Mouse (Mus musculus) layer of hippocampus, adult 8-10 months (tissue): ENCODE data around the gene Tbl3. TPM values are rescaled to one million over a fixed set of nuclear protein-coding genes. Genes with fewer than 3 reads are reported as not detected.

Experiments used
- DNase-seq, 2 experiments: peaks; one replicate each; pipeline ENCODE4 v3.0.0; 2022; ENCODE audit warnings: low spot score in 2 of 2
- total RNA-seq, 4 experiments: library from RNA; stranded (reverse); gene quantifications; 2 replicates each; pipeline ENCODE4 v1.2.4; 2022

Gene Tbl3
- total RNA-seq: 10 to 100 TPM; 24.2 to 32.3 (median 27.8) TPM

DNA sequence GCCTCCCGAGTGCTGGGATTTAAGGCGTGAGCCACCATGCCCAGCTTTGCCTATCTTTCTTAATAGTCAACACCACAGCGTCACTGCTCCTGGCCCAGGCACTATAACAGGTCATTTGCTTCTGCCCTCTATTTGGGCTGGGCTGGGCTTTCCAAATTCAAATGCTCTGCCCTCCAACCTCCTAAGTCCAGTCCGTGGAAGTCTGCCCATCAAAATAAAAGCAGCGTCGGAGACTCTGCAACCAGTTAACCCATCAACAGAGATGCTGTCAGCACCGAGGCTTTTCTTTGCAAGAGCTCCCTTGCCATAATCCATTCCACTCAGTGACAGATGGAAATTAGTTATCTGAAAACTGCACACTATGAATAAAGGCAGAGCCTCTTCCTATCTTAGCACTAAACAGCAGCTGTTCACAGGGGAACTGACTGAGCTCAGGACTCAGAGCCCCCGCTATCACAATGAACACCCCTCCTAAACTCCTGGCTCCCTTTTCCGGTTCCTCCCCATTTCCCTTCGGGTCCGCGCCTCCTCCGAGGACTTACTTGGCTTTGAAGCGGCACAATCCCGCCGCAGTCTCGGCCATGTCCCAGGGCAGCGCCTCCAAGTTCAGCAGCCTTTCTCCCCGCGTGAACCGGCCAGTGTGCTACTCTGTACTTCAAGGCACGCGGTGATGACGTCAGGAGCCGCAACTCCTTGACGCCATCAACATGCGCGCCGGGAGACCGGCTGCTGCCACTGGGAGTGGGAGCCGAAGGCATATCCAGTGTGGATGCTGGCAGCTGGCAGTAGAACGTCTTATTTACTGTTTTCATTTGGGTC lies at the start of gene Tbl3:
Tbl3 (minus strand) TSS at position 679 of the 819 bp plus-strand sequence.
- DNase-seq: peak; percentile 91 to 95

DNA sequence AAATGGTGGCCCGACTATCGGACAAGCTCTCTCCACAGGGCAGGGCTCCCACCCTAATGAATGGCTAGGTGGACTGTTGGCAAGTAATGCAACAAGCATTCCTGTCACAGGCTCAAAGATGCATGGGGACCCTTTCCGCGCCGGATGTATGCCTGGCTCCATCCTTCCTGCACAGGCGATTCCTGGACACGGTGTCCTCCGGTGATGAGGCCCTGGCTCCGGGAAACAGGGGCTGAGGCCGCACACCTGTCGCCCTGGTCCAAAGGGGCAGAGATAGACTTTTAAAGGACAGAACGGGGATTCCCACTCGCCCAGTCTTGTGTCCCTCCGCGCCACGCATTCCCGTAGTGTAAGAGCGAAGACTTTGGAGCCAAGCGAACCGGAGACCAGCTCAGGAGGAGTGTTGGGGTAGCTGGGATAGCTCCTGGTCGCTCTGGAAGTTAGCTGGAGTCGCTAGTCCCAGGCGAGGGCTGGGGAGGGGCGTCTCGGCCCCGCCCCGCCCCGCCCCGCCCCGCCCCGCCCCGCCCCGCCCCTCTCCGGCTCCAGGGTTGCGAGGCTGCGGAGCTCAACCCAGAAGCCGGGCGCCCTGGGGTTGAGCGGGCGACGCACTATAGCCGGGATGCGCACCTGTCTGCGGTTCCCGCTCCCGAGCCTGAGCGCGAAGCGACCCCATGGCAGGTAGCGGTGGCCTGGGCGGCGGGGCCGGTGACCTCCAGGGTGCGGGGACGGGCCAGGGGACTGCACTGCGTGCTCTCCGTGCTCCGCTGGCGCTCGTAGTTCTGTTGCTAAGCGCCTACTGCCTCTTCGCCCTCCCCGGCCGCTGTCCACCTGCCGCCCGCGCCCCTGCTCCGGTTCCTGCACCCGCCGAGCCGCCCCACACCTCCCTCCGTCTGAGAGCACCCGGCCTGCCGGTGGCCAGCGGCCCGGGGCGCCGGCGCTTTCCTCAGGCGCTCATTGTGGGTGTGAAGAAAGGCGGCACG lies 45.2 kb upstream of the Tbl3 start, which contains the start of gene Hs3st6:
Hs3st6 (plus strand) TSS at position 574 of the 980 bp plus-strand sequence.
- no peak for DNase-seq

DNA sequence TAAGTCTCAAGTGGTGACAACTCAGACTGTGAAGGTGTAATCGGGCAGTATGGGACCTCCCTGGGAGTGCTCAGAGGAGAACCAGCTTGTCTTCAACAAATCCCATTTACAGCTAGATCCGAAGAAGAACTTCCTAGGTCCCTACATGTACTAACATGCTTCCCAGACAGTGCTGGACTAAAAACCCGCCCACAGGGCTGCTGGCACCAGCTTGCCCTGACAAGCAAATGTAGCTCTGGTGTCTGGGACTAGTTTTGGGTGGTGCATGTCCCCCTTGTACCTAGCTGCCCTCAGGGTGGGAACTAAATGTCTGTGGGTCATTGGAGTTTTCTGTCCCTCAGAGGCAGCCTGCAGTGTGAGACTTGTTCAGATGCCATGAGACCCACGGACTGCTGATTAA lies 44.1 kb upstream of the Tbl3 start:
- no peak for DNase-seq

DNA sequence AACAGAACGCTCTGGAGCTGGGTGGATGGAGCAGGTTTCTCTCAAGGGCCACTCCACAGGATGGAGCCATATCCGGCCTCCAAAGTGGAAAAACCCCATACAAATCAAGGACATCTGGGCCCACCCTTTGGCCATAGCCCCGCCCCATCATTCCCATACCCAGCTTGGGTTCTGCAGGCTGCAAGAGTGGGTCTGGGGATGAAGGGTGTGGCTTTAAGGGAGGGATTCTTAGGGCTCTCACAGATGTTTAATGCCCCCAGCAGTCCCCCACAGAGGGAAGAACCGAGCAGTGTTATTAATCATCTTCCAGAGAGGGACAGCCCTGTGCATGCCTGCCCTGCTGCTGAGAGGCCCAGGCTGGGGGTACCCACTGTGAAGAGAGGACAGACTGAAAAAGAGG lies 39.5 kb upstream of the Tbl3 start:
- DNase-seq: no peak

DNA sequence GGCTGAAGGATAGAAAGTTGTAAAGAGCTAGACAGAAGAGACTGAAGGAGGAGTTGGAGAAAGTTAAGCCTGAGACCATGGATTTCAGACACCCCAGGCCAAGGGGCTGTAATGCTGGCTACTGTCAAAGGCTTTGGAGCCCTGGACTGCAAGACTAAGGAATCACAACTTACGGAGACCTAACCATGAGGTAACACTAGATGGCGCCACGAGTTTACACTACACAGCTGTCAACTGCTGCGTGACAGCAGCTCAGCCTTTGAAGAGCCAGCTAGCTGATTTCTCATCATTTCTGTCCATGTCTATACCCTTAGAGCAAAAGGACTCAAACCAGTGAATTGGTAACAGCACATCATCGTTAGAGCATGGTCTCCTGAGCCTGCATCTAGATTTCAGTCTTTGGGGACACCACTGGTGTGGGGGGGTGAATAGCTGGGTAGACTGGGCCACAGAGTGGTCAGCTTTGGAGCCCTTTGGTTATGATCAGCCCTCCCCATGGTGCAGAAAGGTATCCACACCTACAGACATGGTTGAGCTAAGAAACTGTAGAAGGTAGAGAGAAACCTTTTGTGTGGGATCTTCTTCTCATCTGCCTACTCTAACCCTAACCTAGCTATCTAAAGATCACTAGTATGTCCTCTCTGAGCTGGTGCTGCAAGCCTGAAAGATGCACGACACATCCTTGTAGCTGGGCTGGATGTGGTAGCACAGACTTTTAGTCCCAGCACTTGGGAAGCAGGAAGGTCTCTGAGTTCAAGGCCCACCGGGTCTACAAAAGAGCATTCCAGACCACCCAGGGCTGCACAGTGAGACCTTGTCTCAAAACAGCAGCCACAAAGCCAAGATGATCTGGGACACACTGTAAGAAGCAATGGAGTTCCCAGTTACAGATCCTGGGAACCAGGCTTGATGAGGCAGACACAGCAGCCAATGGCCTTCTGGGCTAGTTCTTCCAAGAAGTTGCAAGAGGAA lies 38.4 kb upstream of the Tbl3 start:
- DNase-seq: peak; percentile 68 to 92

DNA sequence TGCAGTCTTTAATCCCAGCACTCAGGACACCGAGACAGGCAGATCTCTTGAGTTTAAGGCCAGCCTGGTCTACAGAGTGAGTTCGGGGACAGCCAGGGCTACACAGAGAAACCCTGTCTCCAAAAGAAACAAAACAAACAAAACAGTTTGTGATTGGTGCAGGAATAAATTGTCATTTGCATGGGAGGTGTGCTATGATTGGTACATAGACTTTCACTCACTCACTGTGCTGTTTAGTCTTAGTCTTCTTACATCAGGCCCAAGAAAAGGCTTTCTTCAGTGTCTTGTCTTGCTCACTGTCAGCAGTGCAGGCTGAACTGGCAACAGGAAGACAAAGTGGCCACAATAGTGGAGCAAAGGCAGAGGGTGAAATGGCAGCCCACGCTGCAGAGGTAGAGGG lies 36.9 kb upstream of the Tbl3 start:
- no peak for DNase-seq

DNA sequence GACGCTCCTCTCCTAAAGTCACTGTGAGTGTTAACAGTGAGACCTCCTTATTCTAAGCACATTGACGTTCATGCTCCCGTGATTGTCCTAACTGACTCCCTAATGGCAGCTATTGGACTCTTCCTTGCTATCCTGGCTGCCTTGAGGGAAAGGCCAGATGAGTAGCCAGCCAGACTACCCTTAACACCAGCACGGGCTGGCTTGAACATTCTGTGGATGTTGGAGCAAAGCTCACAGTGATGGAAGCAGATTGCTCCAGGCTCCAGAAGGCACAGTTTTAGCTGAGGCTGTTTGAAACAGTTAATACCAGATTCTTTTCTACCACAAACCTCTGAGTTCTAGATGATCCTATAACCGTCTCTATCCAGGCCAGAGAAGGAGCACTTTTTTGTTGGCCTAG lies 36.4 kb upstream of the Tbl3 start:
- no peak for DNase-seq

DNA sequence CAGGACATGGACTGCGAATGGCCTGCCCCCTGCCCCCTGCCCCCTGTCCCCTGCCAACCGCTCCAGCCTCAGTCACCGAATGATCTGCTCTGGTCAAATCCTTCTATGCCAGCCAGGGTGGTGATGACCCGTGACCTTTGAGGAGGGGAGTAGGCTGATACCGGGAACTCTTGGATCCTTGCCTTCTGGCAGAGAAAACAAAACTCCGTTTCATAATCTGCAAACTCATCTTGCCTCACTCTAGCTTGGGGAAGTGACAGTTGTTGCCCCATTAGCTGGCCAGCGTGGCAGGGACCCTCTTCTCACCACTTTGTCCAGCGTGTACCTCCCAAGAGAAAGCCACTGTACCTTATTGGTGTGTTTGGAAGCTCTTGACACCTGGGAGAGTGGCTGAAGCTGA lies 34.8 kb upstream of the Tbl3 start:
- no peak for DNase-seq

DNA sequence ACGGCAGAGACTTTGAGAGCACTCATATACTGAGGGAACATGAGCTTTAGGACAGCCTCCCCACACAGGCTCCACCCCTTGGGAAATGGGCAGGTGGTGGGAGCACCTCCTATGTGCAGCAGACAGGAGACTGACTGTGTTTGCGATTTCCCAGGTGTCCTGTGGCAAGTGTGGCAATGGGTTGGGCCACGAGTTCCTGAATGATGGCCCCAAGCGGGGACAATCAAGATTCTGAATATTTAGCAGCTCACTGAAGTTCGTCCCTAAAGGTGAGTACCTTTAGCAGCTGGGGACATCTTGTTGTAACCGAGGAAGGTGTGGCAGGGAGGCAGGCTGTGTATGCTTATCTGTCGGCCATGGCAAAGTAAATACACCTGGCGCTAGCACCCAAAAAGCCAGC lies 32.5 kb upstream of the Tbl3 start:
- no peak for DNase-seq

DNA sequence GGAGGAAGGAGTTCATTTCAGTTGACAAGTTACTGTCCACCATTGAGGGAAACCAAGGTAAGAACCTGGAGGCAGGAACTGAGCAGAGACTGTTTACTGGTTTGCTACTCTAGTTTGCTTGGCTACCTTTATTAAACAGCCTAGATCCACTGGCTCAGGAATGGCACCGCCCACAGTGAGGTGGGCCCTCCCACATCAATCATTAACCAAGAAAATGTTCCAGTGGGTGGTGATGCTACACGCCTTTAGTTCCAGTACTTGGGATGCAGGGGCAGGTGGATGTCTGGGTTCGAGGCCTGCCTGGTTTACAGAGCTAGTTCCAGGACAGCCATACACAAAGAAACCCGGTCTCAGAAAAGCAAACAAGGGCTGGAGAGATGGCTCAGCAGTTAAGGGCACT lies 30.8 kb upstream of the Tbl3 start:
- DNase-seq: no peak

DNA sequence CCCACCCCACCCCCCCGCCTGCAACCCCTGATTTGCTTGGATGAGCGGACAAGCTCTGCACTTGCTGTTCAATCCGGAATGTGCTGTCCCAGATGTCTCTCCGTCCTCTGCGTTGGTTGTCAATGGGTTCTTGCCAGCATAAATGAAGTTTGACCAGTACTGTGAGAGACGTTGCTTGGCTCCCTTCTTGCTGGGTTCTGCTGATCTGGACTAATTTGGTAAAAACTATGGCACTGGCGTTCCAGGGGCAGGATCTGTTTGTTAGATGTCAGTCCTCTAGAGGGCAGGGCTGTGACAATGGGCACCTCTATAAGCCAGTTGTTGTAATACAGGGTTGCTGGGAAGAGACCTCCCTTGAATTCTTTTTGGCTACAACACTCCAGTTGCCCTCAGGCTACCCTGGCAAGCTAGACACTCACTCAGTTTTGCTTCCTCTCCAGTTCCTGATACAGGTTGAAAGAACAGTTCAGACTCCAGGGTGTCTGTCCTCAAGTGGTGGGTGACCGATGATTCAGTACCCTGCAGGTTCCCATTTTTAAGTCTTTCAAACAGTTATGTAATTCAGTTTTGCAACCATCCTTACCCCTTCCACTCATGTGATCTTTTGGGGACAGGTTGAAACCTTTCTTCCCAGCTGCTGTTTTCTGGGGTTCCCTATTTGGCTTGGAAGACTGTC lies 29.8 kb upstream of the Tbl3 start:
- DNase-seq: no peak

DNA sequence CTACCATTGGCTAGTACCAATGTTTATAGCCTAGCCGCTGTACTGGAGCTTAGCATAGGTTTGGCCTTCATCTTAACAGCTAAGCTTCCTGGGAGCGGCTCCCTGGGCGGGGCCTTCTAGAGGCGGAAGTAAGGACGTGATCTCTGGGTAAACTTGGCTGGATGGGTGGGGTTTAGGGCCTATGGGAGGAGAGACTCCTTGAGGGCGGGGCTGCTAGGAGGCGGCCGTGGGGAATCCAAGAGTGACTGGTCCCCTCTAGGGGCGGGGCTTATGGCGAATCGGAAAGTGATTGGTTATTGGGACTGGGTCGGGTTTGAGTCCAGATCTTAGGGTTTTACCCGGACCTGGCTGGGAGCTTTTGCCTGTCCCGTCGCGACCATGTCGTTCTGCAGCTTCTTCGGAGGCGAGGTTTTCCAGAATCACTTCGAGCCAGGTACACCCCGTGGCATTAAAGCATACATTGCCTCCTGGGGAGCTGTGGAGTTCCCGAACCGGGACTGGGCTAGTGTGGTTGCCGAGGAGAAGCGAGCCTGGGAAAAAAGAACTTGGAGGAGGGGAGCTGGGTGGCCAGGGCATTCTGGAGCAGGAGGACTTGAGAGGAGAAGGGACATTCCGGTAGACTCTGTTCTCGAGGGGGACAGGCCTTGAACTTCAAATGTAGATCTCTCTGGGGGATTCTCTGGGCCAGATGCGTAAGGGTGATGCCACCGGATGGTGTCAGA lies 29.0 kb upstream of the Tbl3 start, which contains the start of gene Msrb1:
Msrb1 (plus strand) TSS at position 313 of the 722 bp plus-strand sequence.
- peak; percentile 93 to 96 for DNase-seq

DNA sequence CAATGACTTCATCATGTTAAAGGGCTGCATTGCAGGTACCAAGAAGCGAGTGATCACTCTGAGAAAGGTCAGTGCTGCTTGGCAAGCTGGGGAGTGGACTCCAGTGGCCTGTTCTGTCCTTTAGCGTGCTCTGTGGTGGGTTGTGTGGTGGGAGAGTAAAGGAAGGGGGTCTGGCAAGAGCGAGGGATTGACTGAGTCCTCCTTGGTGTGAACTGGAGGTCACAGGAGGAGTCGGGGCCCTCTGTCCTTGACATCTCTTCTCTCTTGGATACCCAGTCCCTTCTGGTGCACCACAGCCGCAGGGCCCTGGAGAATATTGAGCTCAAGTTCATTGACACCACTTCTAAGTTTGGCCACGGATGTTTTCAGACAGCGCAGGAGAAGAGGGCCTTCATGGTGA lies 28.0 kb upstream of the Tbl3 start:
- no peak for DNase-seq

DNA sequence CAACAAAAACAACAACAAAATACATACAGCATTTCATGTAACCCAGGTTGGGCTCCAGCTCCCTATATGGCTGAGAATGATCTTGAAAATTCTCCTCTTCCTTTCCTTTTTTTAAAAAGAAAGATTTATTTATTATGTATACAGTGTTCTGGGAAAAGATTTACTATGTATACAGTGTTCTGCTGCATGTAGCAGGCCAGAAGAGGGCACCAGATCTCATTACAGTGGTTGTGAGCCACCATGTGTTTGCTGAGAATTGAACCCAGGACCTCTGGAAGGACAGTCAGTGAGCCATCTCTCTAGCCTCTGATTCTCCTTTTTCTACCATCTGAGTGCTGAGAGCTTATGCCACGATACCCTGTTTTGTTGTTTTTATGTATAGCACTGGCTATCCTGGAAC lies 27.1 kb upstream of the Tbl3 start:
- DNase-seq: no peak

DNA sequence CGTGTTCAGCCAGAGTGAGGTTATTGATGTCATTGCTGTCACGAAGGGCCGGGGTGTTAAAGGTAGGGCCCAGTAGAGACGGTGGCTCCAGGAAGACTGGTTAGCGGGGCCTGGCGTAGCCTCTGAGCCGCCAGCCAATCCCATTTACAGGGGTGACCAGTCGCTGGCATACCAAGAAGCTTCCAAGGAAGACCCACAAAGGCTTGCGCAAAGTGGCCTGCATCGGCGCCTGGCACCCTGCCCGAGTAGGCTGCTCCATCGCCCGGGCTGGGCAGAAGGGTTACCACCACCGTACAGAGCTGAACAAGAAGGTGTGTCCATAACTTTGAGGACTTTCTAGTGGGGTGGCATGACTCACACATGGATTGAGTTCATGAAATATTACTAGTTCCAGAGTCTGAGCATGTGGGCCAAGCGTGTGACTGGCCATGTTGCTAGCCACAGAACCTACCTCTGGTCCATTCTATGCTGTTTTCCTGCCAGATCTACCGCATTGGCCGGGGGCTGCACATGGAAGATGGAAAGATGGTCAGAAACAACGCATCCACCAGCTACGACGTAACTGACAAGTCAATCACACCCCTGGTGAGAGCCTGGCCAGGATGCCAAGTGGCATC lies 26.1 kb upstream of the Tbl3 start:
- DNase-seq: no peak

DNA sequence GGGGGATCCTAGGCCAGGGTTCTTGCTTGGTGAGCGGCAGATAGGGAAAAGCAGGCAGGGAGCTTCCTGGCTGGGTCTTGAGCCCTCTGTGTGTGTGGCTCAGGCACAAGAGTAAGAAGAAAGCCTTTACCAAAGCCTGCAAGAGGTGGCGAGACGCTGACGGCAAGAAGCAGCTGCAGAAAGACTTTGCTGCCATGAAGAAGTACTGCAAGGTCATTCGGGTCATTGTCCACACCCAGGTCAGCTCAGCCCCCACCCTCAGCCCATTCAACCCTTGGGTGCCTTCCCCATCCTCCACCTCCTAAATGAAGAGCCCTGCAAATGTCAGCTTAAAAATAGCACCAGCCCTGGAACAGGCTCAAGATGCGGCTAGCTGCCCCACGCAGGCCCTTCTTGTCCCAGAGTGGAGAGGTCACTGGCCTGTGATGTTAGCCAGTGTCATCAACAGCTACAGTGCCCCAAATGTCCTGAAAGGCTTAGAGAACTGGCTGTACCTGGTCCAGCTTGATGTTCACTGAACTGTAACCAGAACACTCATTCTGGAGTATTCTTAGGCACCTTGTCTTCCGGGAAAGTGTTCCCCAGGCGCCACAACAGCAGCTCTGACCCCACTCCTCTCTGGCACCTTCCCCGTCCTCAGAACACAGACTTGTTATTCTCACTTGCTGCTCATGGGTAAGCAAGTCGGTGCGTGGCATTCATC lies 24.9 kb upstream of the Tbl3 start:
- DNase-seq: no peak

DNA sequence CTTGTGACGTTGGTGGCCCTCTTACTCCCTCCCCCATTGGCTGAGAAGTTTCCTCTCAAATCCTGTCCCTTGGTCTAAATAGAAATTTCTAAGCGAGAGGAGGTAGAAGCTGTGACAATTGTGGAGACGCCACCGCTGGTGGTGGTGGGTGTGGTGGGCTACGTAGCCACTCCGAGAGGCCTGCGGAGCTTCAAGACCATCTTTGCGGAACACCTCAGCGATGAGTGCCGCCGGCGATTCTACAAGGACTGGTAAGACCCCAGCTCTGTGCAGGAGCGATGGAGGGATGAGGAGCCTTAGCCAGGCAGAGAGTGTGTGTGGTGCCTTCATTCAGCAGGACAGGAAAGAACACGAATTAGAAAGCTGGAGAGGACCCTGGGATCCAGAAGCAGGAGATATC lies 23.3 kb upstream of the Tbl3 start:
- DNase-seq: no peak

DNA sequence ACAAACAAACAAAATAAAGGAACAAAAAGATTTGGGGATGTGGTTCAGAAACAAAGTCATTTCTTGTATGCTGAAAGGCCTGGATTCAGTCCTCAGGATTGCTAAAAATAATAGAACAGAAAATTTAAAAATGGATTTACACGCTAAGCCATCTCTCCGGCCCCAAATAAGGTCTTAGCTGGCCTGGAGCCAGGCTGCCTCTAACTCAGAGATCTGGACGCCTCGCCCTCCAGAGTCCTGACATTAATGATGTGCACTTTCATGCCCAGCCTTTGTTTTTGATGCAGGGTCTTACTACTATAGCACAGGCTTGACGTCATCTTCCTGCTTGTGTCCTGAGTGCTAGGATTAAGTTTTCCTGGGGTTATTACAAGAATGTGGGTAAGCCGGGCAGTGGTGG lies 21.6 kb upstream of the Tbl3 start:
- DNase-seq: no peak

DNA sequence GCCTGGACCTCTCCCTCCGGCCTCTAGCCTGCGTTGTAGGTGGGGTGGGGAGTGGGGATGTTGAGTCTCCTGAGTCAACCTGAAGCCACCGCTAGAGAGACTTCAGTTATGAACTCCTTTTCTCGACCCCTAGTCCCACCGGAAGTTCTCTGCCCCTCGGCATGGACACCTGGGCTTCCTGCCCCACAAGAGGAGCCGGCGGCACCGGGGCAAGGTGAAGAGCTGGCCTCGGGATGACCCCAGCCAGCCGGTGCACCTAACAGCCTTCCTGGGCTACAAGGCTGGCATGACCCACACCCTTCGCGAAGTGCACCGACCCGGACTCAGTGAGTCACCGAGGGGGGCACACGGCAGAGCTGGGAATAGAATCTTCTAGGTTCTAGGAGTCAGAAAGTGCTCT lies 20.7 kb upstream of the Tbl3 start:
- DNase-seq: no peak
